Mouse (Mus musculus): ENCODE measurements at regions not wholly inside any gene's neighbourhood (a gene's known extent, or its start where the extent isn't known, plus 50 kb on each side); places are given as distances from the start of the nearest gene placed in this dataset.

DNA sequence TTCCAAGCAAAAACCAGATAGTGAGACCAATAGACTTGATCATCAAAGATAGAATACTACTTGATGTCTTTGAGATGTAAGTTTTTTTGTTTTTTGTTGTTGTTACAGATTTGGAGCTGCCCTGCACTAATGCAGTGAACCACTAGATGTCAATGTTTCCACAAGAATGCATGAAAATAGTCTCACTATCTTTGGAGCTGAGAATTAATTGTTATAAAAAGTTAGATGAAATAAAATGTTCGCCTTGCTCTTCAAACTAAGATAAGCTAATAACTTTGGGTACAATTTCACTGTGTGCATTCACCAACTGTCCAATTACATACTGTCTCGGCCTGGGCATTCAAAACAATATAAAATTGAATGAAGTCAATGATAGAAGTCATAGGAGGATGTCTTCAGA is 223.2 kb upstream of the Agtr1b start:
- Histone ChIP-seq H3K4me3 (replicated peaks; ENCODE audit: extremely low read depth, low read depth, low read length) (no peak overlapping the region), H3K4me1 (ENCODE audit: control insufficient read depth, insufficient read depth, low read length) (no peaks in the 10 kb centered on the region)
- DNase-seq: no peak
- TF ChIP-seq CTCF (IDR thresholded peaks at IDR 0.05; ENCODE audit: insufficient read depth, low read length) (peak; percentile 33; the same call in 1 of the 2 replicates), POLR2A (IDR thresholded peaks at IDR 0.05; ENCODE audit: borderline replicate concordance, extremely low read depth, low read depth, low read length) (no peak)
- 32% methylated on average over 2 of the region's 2 CpGs for WGBS

DNA sequence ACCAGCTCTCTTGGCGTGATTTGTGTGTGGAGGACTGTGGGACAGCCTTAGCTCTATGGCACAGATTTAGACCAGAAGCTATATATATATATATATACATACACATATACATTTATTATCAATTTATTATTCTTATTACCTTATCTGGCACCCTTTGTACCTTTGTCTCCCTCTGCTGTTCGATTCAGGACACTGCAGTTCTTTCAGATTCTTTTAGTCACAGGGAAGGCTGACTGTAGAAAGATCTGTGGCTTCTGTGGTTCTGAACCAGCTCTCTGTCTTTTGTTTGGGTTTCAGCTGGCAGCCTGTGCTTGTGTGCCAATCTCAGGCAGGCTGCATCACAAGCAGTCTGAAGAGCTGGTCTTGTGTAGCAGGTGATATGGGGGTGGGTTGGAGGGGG is 184.6 kb upstream of the Agtr1b start:
- 40% methylated on average over 2 of the region's 2 CpGs for WGBS
- no peak for TF ChIP-seq POLR2A (IDR thresholded peaks at IDR 0.05; ENCODE audit: borderline replicate concordance, extremely low read depth, low read depth, low read length)
- TF ChIP-seq CTCF (IDR thresholded peaks at IDR 0.05; ENCODE audit: insufficient read depth, low read length): 0 out of 2 replicates have a peak, but pooled peaks have one; percentile 2
- Histone ChIP-seq H3K4me1 (ENCODE audit: control insufficient read depth, insufficient read depth, low read length) (no peaks in the 10 kb centered on the region), H3K4me3 (replicated peaks; ENCODE audit: extremely low read depth, low read depth, low read length) (no peak overlapping the region)
- no peak for DNase-seq

DNA sequence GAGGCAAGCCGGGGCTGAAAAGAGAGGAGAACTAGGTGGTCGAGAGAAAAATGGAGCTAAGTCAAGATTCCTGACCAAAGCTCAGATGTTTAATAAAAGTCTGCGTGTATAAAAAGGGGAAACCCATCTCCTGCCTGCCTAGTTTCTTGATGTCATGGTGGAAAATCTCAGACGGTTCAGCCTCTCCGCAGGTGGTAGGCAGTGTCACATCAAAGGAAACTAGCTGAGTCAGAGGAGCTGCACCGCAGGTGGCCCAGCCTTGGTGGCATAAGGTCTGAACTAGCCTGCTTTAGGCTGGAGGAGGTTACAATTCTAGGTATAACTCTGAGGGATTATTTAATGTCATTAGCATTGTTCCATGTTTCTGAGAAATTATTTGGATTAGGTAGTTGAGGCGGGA is 177.0 kb upstream of the Agtr1b start:
- WGBS: 74% methylated on average over 7 of the region's 7 CpGs
- H3K4me3 ChIP-seq (replicated peaks; ENCODE audit: extremely low read depth, low read depth, low read length): no peak overlapping the region
- no peak for TF ChIP-seq CTCF (IDR thresholded peaks at IDR 0.05; ENCODE audit: insufficient read depth, low read length)
- no peak for TF ChIP-seq POLR2A (IDR thresholded peaks at IDR 0.05; ENCODE audit: borderline replicate concordance, extremely low read depth, low read depth, low read length)
- no peaks in the 10 kb centered on the region for H3K4me1 ChIP-seq (ENCODE audit: control insufficient read depth, insufficient read depth, low read length)
- no peak for DNase-seq

DNA sequence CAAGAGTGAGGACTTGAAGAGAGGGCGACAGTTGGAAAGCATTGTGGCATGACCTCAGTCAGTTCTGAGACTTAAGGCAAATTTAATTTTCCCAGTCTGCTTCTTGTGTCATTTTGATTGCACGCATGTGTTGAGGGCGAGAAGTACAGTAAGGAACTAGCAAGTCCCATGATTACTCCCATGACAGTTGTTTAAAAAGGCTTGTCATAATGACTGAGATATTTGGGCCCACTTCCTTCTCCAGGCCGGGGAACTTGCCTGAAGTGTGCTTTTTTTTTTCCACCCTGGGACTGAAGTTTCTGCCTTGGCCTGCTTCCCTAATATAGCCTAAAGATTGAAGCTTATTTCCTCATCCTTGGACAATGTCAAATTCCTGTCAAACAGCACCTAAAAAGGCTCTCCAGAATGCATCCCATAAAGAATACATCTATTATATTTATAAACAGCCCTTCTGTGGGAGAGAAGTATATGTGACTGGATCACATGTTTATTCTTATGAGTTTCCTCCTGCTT is 171.6 kb upstream of the Agtr1b start:
- Histone ChIP-seq H3K4me1 (ENCODE audit: control insufficient read depth, insufficient read depth, low read length) (no peaks in the 10 kb centered on the region), H3K4me3 (replicated peaks; ENCODE audit: extremely low read depth, low read depth, low read length) (no peak overlapping the region)
- TF ChIP-seq CTCF (IDR thresholded peaks at IDR 0.05; ENCODE audit: insufficient read depth, low read length): no peak
- TF ChIP-seq POLR2A (IDR thresholded peaks at IDR 0.05; ENCODE audit: borderline replicate concordance, extremely low read depth, low read depth, low read length): no peak
- 49% methylated on average over 4 of the region's 4 CpGs for WGBS
- no peak for DNase-seq

DNA sequence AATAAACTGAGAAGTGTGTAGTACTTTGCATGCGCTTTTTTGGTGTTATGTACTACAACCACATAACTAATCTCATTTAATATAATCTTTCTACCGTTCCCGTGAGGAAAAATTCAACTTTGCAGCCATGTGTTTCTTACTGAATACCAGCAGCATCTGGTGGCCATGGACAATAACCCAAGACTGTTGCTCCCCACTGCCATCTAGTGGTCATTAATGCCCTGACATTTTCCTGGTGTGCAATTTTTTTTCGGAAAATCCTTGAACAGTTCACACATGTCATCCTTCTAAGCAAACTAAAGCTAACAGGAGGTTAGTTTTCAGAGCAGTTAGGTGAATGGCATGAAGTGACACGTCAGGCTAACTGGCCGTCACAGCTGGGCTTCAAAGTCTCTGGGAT is 153.8 kb upstream of the Agtr1b start:
- Histone ChIP-seq H3K4me3 (replicated peaks; ENCODE audit: extremely low read depth, low read depth, low read length) (no peak overlapping the region), H3K4me1 (ENCODE audit: control insufficient read depth, insufficient read depth, low read length) (no peaks in the 10 kb centered on the region)
- WGBS: 42% methylated on average over 6 of the region's 6 CpGs
- TF ChIP-seq POLR2A (IDR thresholded peaks at IDR 0.05; ENCODE audit: borderline replicate concordance, extremely low read depth, low read depth, low read length) (no peak), CTCF (IDR thresholded peaks at IDR 0.05; ENCODE audit: insufficient read depth, low read length) (peak; percentile 22; the same call in 1 of the 2 replicates)
- DNase-seq: no peak

- WGBS: 0% methylated on average over 2 of the region's 2 CpGs
- peak; percentile 76 for TF ChIP-seq CTCF (IDR thresholded peaks at IDR 0.05; ENCODE audit: insufficient read depth, low read length)
- TF ChIP-seq POLR2A (IDR thresholded peaks at IDR 0.05; ENCODE audit: borderline replicate concordance, extremely low read depth, low read depth, low read length): no peak
- H3K4me1 ChIP-seq (ENCODE audit: control insufficient read depth, insufficient read depth, low read length): no peaks in the 10 kb centered on the region
- no peak overlapping the region for H3K4me3 ChIP-seq (replicated peaks; ENCODE audit: extremely low read depth, low read depth, low read length)
- peak; percentile 52 for DNase-seq
Observed at GRCm38 (mm10) chr3:20509192-20509591, 142.2 kb upstream of the Agtr1b start.

DNA sequence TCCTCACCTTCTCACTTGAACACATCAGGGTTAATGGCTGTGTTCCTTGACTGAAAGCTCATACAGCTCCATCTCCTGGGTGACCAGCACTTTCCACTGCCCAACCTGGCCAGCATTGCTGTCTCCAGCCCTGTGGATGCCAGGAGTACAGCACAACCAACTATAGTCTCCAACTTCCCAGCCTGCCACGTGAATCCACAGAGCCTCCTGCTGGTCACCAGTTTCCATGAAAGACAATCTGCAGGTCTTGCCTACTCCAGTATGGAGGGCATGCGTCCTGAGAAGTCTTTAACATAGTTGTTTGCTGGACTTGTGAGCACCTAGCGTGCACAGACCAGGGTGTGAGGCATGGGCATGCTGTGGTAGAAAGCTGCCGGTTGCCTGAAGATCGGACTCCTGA is 138.6 kb upstream of the Agtr1b start:
- no peaks in the 10 kb centered on the region for H3K4me1 ChIP-seq (ENCODE audit: control insufficient read depth, insufficient read depth, low read length)
- DNase-seq: no peak
- WGBS: 89% methylated on average over 5 of the region's 5 CpGs
- TF ChIP-seq POLR2A (IDR thresholded peaks at IDR 0.05; ENCODE audit: borderline replicate concordance, extremely low read depth, low read depth, low read length): no peak
- TF ChIP-seq CTCF (IDR thresholded peaks at IDR 0.05; ENCODE audit: insufficient read depth, low read length): no peak
- no peak overlapping the region for H3K4me3 ChIP-seq (replicated peaks; ENCODE audit: extremely low read depth, low read depth, low read length)

All from lung, adult 2 months (tissue).